Mouse (Mus musculus) activated CD4-positive, CD25-positive, alpha-beta regulatory T cell (primary cell): ENCODE results near the gene Dhx37. TPM values are rescaled to one million over a fixed set of nuclear protein-coding genes. Genes with fewer than 3 reads are reported as not detected.

ENCODE experiments used
- polyA plus RNA-seq, 2 experiments: library from polyadenylated mRNA; unstranded; fragments of 100-300 nt; shearing (Covaris generic); gene quantifications; one replicate each; pipeline ENCODE4 v1.2.1; 2017

Gene Dhx37
- polyA plus RNA-seq, result 10 to 100 TPM; 11.0 to 16.4 TPM

GRCm38 (mm10) chr5:125433793-125434337 is at the start of gene Dhx37:
Gene Dhx37 (minus strand): TSS chr5:125434121.

GRCm38 (mm10) chr5:125475601-125476285 is 41.8 kb upstream of the Dhx37 start, which contains the start of gene Aacs:
Gene Aacs (plus strand): TSS chr5:125475814.

GRCm38 (mm10) chr5:125441234-125442114 is 7.6 kb upstream of the Dhx37 start, which contains the start of gene Bri3bp:
Gene Bri3bp (plus strand): TSS chr5:125441568.

GRCm38 (mm10) chr5:125389579-125390441 is 44.1 kb downstream of the Dhx37 start, which contains the start of gene Ubc:
Gene Ubc (minus strand): TSS chr5:125390202.

GRCm38 (mm10) chr5:125389131-125389578 is 44.8 kb downstream of the Dhx37 start, which contains the start of gene Gm10382:
Gene Gm10382 (plus strand): TSS chr5:125389322.

Other genes starting within 250 kb of the Dhx37 start
- gene Scarb1, start 93.0 kb downstream of the Dhx37 start, polyA plus RNA-seq, result 10 to 100 TPM; 12.3 to 19.1 TPM
- 1 to 10 TPM in 1 of 2 experiments, under 1 TPM in 1; 0.88 to 3.8 TPM for gene Gm10382, start 44.8 kb downstream of the Dhx37 start, polyA plus RNA-seq
- 1,000 to 10,000 TPM in 1 of 2 experiments, 100 to 1,000 TPM in 1; 906 to 1,048 TPM for gene Ubc, start 43.9 kb downstream of the Dhx37 start, polyA plus RNA-seq
- 10 to 100 TPM; 28.5 to 32.3 TPM for gene Bri3bp, start 7.4 kb upstream of the Dhx37 start, polyA plus RNA-seq
- 10 to 100 TPM; 23.3 to 33.1 TPM for gene Aacs, start 41.7 kb upstream of the Dhx37 start, polyA plus RNA-seq
- gene Tmem132b, start 97.7 kb upstream of the Dhx37 start, polyA plus RNA-seq, result under 1 TPM in 1 of 2 experiments, not detected in 1; 0.17 TPM